Mouse (Mus musculus): Measurements from ENCODE around the gene Apoc2.

GRCm38 (mm10) chr7:19683771-19684201 is 6.0 kb upstream of the Apoc2 start:
- TF ChIP-seq EP300 (optimal IDR thresholded peaks at IDR 0.05) (no peak), CTCF (IDR thresholded peaks at IDR 0.05; ENCODE audit: low read depth) (no peak)

Measured in stomach, postnatal 0 days (tissue).